Mouse (Mus musculus) liver, embryonic 16.5 days (tissue): ENCODE measurements at regions not wholly inside any gene's neighbourhood (a gene's known extent, or its start where the extent isn't known, plus 50 kb on each side); places are given as distances from the start of the nearest gene placed in this dataset.

Experiments used
- ATAC-seq: fragments of 200-750 bp; cut with Nextera tagmentation; 2 replicates; pipeline ENCODE4 v1.8.0; 2017; ENCODE audit warnings: low read depth, mild to moderate bottlenecking, moderate number of reproducible peaks, moderate library complexity
- H3K27ac ChIP-seq: fragments of 300-500 bp; sonication (generic); 2 replicates; pipeline ENCODE4 v1.5.1; 2014; ENCODE audit warnings: mild to moderate bottlenecking, low read length
- H3K27me3 ChIP-seq: fragments of 300-500 bp; sonication (generic); 2 replicates; pipeline ENCODE4 v1.6.1; 2014; ENCODE audit warnings: low read depth, low read length, mixed read lengths; ENCODE audit not compliant: control insufficient read depth, insufficient read depth
- H3K36me3 ChIP-seq: fragments of 300-500 bp; sonication (generic); 2 replicates; pipeline ENCODE4 v1.6.1; 2014; ENCODE audit warnings: mild to moderate bottlenecking; ENCODE audit not compliant: control insufficient read depth, insufficient read depth
- H3K4me1 ChIP-seq: fragments of 300-500 bp; sonication (generic); 2 replicates; pipeline ENCODE4 v1.6.1; 2014; ENCODE audit warnings: low read depth, low read length, mixed read lengths; ENCODE audit not compliant: control insufficient read depth
- H3K4me2 ChIP-seq: fragments of 300-500 bp; sonication (generic); 2 replicates; pipeline ENCODE4 v1.6.1; 2014; ENCODE audit warnings: low read depth, low read length, mixed read lengths
- H3K4me3 ChIP-seq: fragments of 300-500 bp; sonication (generic); 2 replicates; pipeline ENCODE4 v1.5.1; 2014; ENCODE audit warnings: low read depth, mild to moderate bottlenecking, low read length
- H3K9ac ChIP-seq: fragments of 300-500 bp; sonication (generic); 2 replicates; pipeline ENCODE4 v1.6.1; 2014; ENCODE audit warnings: low read depth, low read length
- H3K9me3 ChIP-seq: fragments of 300-500 bp; sonication (generic); replicated peaks from 2 replicates; pipeline ENCODE4 v1.6.1; 2016; ENCODE audit warnings: low read length; ENCODE audit not compliant: control insufficient read depth
- WGBS: fragments of 180-500 bp; shearing (Covaris S2); extraction: QIAGEN DNeasy Blood & Tissue Kit; methylation state at CpG from one replicate; pipeline ENCODE4 v1.1.7; 2014; ENCODE audit not compliant: insufficient replicate concordance; 5-methylcytosine and 5-hydroxymethylcytosine counted together

DNA sequence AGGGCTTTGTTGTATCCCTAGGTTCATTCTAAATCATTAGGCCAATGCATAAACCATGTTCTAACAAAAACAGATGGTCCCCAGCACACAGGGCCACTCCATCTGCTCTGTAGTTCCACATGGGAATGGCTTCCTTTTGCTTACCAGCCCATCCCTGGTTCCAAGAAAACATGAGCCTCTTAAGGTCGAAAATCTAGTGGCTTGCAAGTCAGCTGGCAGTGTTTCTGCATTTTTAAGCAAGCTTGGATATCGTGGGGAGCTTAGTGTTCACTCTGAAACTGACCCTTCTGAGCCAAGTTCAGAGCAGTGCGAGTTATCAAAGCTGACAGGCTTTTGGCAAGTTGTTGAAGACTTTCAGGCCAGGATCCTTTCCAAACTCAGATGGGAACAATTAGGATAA is 659.5 kb upstream of the N6amt1 start:
- H3K9me3 ChIP-seq, result no peaks in the 10 kb centered on the region
- no peaks in the 10 kb centered on the region for H3K27me3 ChIP-seq
- no peak for ATAC-seq
- no peak overlapping the region for H3K4me2 ChIP-seq
- H3K27ac ChIP-seq, result no peak overlapping the region
- H3K4me1 ChIP-seq, result no peaks in the 10 kb centered on the region
- no peak overlapping the region for H3K9ac ChIP-seq
- H3K4me3 ChIP-seq, result no peak overlapping the region
- WGBS, result 47% methylated on average over 3 of the region's 3 CpGs
- H3K36me3 ChIP-seq, result no peaks in the 10 kb centered on the region

DNA sequence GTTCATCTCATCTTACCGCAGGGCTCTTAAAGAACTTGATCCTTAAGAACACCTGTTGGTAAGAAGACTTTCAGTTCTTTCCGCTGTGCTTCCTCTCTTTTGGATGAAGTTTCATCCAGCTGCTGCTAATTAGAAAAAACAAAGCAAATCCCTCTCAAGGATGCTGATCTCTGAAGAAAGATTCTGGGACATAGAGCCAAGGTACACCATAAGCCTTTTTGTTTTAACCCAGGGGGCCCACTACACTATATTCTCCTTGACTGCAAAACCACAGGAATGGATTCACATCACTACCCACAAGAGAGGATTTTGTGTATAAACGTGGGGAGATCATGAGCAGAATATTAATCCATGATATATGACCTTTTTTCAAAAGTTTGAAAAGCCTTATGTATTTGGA is 694.8 kb upstream of the N6amt1 start:
- ATAC-seq, result no peak
- H3K4me3 ChIP-seq, result no peak overlapping the region
- no peaks in the 10 kb centered on the region for H3K4me1 ChIP-seq
- H3K9me3 ChIP-seq, result no peaks in the 10 kb centered on the region
- no peak overlapping the region for H3K27ac ChIP-seq
- H3K9ac ChIP-seq, result no peak overlapping the region
- no peaks in the 10 kb centered on the region for H3K36me3 ChIP-seq
- H3K4me2 ChIP-seq, result no peak overlapping the region
- no peaks in the 10 kb centered on the region for H3K27me3 ChIP-seq
- 50% methylated on average over 3 of the region's 3 CpGs for WGBS

DNA sequence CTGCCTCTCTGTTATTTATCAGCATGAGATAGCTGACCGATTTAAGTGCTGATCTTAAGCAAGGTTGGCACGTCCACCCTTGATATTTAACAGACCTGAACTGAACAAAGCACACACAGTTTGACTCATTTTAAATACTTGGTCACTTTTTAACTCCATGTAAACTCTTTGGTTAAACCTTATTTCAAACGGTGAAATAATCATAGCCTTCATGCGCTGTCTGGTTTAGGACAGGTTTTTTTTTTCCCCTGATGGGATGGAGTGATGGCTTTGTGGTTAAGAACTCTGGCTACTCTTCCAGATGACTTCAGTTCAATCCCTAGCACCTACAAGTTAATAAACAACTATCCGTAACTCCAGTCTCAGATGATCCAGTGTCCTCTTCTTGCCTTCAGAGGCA is 706.7 kb upstream of the N6amt1 start:
- Histone ChIP-seq H3K4me1 (no peaks in the 10 kb centered on the region), H3K27me3 (no peaks in the 10 kb centered on the region), H3K27ac (no peak overlapping the region), H3K4me3 (no peak overlapping the region), H3K36me3 (no peaks in the 10 kb centered on the region), H3K4me2 (no peak overlapping the region), H3K9ac (no peak overlapping the region), H3K9me3 (no peaks in the 10 kb centered on the region)
- 72% methylated on average over 5 of the region's 5 CpGs for WGBS
- no peak for ATAC-seq

DNA sequence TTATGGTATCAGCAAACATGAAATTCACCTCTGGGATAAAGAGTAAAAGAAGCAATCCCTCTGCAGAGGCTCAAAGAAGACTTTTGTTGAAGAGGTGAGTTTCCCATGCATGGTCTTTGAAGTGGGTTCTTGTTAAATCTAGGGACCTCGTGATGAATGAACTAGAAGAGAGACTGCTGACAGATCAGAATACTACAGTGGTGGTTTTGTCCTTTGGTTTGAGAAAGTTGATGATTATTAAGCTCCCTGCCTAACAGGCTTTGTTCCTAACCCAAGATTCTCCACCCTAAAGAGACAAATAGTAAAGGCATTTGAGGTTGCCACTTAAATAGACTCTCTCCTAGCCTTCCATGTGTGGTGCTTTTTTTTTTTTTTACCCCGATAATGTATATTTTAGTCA is 707.2 kb upstream of the N6amt1 start:
- Histone ChIP-seq H3K27ac (no peak overlapping the region), H3K9ac (no peak overlapping the region), H3K4me3 (no peak overlapping the region), H3K4me1 (no peaks in the 10 kb centered on the region), H3K9me3 (no peaks in the 10 kb centered on the region), H3K36me3 (no peaks in the 10 kb centered on the region), H3K27me3 (no peaks in the 10 kb centered on the region), H3K4me2 (no peak overlapping the region)
- 55% methylated on average over 2 of the region's 2 CpGs for WGBS
- ATAC-seq, result no peak

DNA sequence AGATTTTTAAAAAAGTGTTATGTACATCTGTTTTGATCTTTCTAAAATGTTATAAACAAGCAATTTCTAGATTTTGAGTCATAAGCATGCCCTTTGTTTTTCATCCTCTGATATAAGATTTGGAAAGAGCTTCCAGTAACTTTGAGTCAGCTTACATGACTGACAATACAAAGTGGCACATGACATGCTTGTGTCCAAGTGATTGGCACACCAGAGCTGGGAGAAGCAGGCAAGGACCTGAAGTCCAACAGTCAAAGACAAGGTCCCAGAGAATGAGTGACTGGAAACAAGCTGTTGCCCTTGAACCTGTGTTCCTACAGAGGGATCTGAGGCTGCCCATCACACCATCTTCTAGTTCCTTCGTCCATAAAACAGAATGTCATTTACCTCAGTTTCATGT is 708.5 kb upstream of the N6amt1 start:
- Histone ChIP-seq H3K9me3 (no peaks in the 10 kb centered on the region), H3K36me3 (no peaks in the 10 kb centered on the region), H3K27me3 (no peaks in the 10 kb centered on the region), H3K4me1 (no peaks in the 10 kb centered on the region), H3K27ac (no peak overlapping the region), H3K4me3 (no peak overlapping the region), H3K9ac (no peak overlapping the region), H3K4me2 (no peak overlapping the region)
- 52% methylated on average over 1 of the region's 1 CpGs for WGBS
- ATAC-seq, result no peak

DNA sequence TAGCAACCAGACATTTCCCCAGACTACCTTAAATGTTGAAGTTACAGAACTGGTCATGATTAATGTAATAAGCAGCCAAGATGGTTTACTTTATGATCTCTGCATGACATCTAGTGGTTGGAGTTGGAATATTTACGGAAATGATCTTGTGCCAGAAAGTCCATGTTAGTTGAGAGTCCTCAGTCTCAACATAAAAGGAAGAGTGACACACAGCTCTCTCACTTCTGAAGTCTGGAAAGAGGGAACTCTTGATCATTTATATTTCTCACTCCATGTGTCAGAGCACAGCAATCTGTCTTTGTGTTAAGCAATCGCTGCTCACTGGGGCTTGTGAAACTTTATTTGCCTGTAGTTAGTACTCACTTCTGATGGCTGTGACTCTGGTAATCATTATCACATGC is 709.1 kb upstream of the N6amt1 start:
- Histone ChIP-seq H3K27ac (no peak overlapping the region), H3K9ac (no peak overlapping the region), H3K36me3 (no peaks in the 10 kb centered on the region), H3K4me1 (no peaks in the 10 kb centered on the region), H3K4me2 (no peak overlapping the region), H3K4me3 (no peak overlapping the region), H3K9me3 (no peaks in the 10 kb centered on the region), H3K27me3 (no peaks in the 10 kb centered on the region)
- ATAC-seq, result no peak
- WGBS, result 34% methylated on average over 2 of the region's 2 CpGs

DNA sequence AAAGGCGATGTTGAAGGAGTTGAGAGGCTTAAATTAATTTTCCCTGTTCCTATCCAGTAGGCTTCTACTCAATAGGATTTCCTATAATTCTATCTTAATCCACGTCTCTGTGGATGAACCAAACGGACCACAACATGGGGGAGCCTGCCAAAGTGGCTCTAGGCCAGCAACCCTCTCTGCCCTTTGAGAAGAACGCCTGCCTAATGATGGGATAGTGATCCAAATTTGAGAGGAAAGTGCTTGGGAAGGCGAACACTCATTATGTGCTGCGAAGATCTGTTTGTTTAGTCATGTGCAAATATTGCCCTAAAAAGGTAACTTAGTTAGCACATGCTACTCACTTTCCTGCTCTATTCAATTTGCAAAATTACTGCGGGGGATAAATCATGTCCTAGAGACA is 702.5 kb upstream of the Adamts5 start:
- Histone ChIP-seq H3K27ac (no peak overlapping the region), H3K9ac (no peak overlapping the region), H3K36me3 (no peaks in the 10 kb centered on the region), H3K4me1 (no peaks in the 10 kb centered on the region), H3K4me2 (no peak overlapping the region), H3K9me3 (no peaks in the 10 kb centered on the region), H3K4me3 (no peak overlapping the region), H3K27me3 (no peaks in the 10 kb centered on the region)
- 57% methylated on average over 7 of the region's 7 CpGs for WGBS
- no peak for ATAC-seq

DNA sequence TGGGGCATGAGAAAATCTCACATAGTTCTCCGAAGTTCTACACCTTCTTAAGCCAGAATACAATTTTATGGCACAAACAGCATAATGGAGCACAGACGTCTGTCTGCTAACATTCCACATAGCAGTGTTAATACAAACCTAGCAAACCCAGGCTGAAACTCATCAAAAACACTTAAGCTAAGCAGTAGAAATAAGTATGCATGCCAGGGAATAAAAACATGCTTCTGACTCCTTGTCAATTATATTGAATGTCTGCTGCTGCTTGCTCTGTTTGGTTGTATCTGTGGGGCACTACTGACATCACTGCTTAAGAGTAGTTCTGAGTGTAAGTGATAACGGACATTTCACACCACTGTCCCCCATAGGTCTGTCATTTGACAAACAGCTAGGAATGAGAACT is 693.4 kb upstream of the Adamts5 start:
- no peaks in the 10 kb centered on the region for H3K36me3 ChIP-seq
- 40% methylated on average over 3 of the region's 3 CpGs for WGBS
- H3K4me3 ChIP-seq, result no peak overlapping the region
- H3K9me3 ChIP-seq, result no peaks in the 10 kb centered on the region
- no peak overlapping the region for H3K27ac ChIP-seq
- no peak overlapping the region for H3K4me2 ChIP-seq
- no peak overlapping the region for H3K9ac ChIP-seq
- no peaks in the 10 kb centered on the region for H3K4me1 ChIP-seq
- no peaks in the 10 kb centered on the region for H3K27me3 ChIP-seq
- no peak for ATAC-seq

DNA sequence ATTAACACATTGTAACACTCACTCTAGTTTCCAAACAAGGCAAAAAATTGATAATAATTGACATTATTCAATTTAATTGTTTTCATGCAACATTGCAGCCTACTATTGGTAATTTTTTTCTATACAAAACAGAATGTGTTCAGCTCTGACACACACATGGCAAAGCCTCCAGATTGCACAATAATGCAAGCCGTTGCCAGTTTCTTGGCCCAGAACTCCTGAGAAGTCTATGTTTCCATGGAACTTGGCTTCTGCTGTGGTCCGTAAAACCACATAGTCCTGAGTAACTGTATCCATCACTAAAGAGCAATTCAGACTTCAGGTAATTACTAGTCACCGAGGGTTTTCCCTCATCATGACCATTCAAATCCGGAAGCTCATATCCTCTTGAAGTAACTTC is 684.4 kb upstream of the Adamts5 start:
- Histone ChIP-seq H3K4me1 (no peaks in the 10 kb centered on the region), H3K36me3 (no peaks in the 10 kb centered on the region), H3K4me2 (no peak overlapping the region), H3K9me3 (no peaks in the 10 kb centered on the region), H3K9ac (no peak overlapping the region), H3K4me3 (no peak overlapping the region), H3K27ac (no peak overlapping the region), H3K27me3 (no peaks in the 10 kb centered on the region)
- 71% methylated on average over 4 of the region's 4 CpGs for WGBS
- no peak for ATAC-seq

DNA sequence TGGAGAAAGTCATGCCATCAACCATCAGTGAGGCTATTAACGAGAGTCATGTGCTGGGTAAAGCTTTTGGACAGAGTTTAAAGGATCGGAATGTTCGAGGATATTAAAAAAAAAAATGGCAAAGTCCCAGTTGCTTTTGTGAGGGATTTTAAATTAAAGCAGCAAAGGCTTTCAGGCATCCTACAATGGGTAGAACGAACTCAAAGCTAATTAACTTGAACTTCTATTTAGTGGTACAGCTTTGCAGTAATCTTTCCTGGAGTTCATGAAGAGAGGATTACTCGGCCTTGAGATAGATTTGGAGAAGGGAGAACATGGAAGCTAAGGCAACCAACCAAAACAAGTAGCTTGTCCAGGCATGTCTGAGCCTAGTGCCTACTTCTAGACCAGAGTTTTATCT is 676.7 kb upstream of the Adamts5 start:
- Histone ChIP-seq H3K9ac (no peak overlapping the region), H3K36me3 (no peaks in the 10 kb centered on the region), H3K4me3 (no peak overlapping the region), H3K27ac (no peak overlapping the region), H3K4me1 (no peaks in the 10 kb centered on the region), H3K4me2 (no peak overlapping the region), H3K27me3 (no peaks in the 10 kb centered on the region), H3K9me3 (no peaks in the 10 kb centered on the region)
- 58% methylated on average over 5 of the region's 5 CpGs for WGBS
- ATAC-seq, result no peak
